Mouse (Mus musculus): ENCODE measurements at regions not wholly inside any gene's neighbourhood (a gene's known extent, or its start where the extent isn't known, plus 50 kb on each side); places are given as distances from the start of the nearest gene placed in this dataset.

DNA sequence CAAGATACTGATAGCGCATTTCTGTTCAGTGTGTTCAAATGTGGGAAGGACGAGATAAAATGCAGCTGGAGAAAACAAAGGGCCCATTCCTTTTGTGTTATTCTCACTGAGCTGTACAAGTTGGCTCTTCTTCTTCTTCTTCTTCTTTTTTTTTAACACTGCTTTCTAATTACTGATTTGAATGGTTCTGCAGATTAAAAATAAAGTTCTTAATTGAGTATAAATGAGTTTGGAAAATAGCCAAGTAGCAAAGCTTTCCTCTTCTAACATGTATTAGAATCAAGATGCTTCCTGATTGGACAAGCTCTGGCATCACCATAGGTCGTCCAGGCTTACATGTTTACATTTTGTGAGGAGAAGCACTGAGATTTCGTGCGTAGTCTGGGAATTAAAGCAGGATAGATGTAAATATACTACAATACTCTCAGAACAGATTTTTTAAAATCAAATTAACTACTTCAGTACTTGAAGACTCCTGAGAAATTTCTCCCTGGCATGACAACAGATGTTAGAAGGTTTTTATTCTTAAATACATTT lies 1254.8 kb downstream of the Pla2g4a start:
- Histone ChIP-seq H3K4me1 (ENCODE audit: control insufficient read depth, insufficient read depth, low read length) (no peaks in the 10 kb centered on the region), H3K9me3 (ENCODE audit: control insufficient read depth, low read length) (no peaks in the 10 kb centered on the region), H3K4me3 (ENCODE audit: low read depth, low read length) (no peak overlapping the region), H3K27ac (ENCODE audit: low read depth, low read length) (no peak overlapping the region), H3K9ac (ENCODE audit: low read length) (no peak overlapping the region), H3K36me3 (ENCODE audit: control insufficient read depth, insufficient read depth, low read length) (no peaks in the 10 kb centered on the region), H3K27me3 (ENCODE audit: control insufficient read depth, insufficient read depth, low read length) (no peaks in the 10 kb centered on the region), H3K4me2 (no peak overlapping the region)
- DNase-seq (ENCODE audit: low spot score, missing footprints) = peak; percentile 70
- 75% methylated on average over 5 of the region's 5 CpGs for WGBS
- no peak for ATAC-seq (ENCODE audit: low FRiP score)

DNA sequence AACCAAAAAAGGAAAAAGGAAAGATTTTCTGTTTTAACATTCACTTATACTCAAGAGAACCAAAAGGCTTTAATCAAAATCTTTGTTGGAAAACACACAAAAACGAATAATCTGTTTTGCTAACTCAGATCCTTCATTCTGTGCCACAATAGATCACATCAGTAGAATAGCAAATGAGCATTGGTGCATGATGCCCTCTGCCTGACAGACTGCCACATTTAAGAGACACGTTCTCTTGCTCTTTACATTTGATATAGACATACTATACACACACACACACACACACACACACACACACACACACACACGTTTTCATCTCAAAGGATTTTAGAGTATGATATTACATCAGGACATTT lies 1260.5 kb downstream of the Pla2g4a start:
- ATAC-seq (ENCODE audit: low FRiP score) (peak; percentile 79), DNase-seq (ENCODE audit: low spot score, missing footprints) (no peak)
- no peak overlapping the region for H3K4me2 ChIP-seq
- H3K27ac ChIP-seq (ENCODE audit: low read depth, low read length) = no peak overlapping the region
- H3K9me3 ChIP-seq (ENCODE audit: control insufficient read depth, low read length) = no peaks in the 10 kb centered on the region
- H3K9ac ChIP-seq (ENCODE audit: low read length) = no peak overlapping the region
- no peaks in the 10 kb centered on the region for H3K4me1 ChIP-seq (ENCODE audit: control insufficient read depth, insufficient read depth, low read length)
- H3K4me3 ChIP-seq (ENCODE audit: low read depth, low read length) = no peak overlapping the region
- H3K36me3 ChIP-seq (ENCODE audit: control insufficient read depth, insufficient read depth, low read length) = no peaks in the 10 kb centered on the region
- WGBS = 48% methylated on average over 3 of the region's 3 CpGs
- H3K27me3 ChIP-seq (ENCODE audit: control insufficient read depth, insufficient read depth, low read length) = no peaks in the 10 kb centered on the region

DNA sequence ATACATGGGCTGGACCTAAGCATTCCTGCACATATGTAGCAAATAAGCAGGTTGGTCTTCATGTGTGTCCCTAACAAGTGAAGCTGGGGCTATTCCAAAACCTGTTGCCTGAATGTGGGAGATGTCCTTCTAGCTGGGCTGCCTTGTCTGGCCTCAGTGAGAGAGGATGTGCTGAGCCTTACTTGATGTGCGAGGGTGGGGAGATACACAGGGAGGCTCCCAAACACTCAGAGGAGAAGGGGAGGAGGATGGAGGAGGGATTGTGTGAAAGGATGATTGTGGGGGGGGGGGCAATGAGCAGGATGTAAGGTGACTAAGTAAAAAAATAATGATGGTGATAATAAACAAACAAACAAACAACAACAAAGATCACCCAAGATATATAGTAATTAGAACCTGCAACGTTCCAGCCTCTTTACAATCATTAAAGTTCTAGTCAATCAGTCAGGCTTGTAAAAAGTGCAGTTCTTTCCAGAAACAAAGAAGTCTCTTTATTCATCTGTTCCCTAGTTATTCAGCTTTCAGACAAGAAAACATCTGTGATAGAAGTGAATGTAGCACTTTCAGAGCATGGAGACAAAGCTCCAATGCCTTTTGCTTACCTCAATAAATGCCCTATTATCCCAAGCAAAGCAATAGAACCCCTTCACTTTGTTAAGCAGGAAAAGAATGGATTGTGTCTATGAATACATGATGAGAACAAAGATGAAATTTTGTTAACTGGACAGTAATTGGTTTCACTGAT lies 1261.1 kb downstream of the Pla2g4a start:
- no peaks in the 10 kb centered on the region for H3K4me1 ChIP-seq (ENCODE audit: control insufficient read depth, insufficient read depth, low read length)
- no peak overlapping the region for H3K4me3 ChIP-seq (ENCODE audit: low read depth, low read length)
- no peaks in the 10 kb centered on the region for H3K9me3 ChIP-seq (ENCODE audit: control insufficient read depth, low read length)
- H3K27me3 ChIP-seq (ENCODE audit: control insufficient read depth, insufficient read depth, low read length) = no peaks in the 10 kb centered on the region
- ATAC-seq (ENCODE audit: low FRiP score) (peak; percentile 72), DNase-seq (ENCODE audit: low spot score, missing footprints) (no peak)
- H3K27ac ChIP-seq (ENCODE audit: low read depth, low read length) = no peak overlapping the region
- no peaks in the 10 kb centered on the region for H3K36me3 ChIP-seq (ENCODE audit: control insufficient read depth, insufficient read depth, low read length)
- H3K4me2 ChIP-seq = no peak overlapping the region
- WGBS = 54% methylated on average over 2 of the region's 2 CpGs
- H3K9ac ChIP-seq (ENCODE audit: low read length) = no peak overlapping the region

DNA sequence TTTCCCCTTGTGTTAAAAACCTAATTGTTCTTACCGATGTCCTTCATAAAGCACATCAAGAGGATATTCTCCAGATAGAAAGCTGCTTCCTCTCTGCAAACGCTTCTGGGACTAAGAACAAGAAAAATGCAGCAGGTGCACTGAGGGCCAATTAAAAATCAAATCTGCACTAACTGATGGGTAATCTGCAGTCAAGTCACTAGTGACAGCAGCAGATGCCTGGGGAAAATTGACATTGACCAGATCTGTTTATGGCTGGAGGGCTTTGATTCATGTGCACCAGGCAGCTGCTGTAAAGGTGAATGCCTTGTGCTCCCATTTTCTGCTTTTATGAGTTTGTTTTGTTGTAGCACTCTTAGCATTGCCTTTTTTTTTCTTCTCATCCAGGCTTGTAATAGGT lies 1271.0 kb downstream of the Pla2g4a start:
- ATAC-seq (ENCODE audit: low FRiP score) (peak; percentile 75), DNase-seq (ENCODE audit: low spot score, missing footprints) (no peak)
- no peaks in the 10 kb centered on the region for H3K4me1 ChIP-seq (ENCODE audit: control insufficient read depth, insufficient read depth, low read length)
- H3K9me3 ChIP-seq (ENCODE audit: control insufficient read depth, low read length) = no peaks in the 10 kb centered on the region
- H3K4me3 ChIP-seq (ENCODE audit: low read depth, low read length) = no peak overlapping the region
- H3K27me3 ChIP-seq (ENCODE audit: control insufficient read depth, insufficient read depth, low read length) = no peaks in the 10 kb centered on the region
- H3K4me2 ChIP-seq = no peak overlapping the region
- WGBS = 64% methylated on average over 2 of the region's 2 CpGs
- H3K9ac ChIP-seq (ENCODE audit: low read length) = no peak overlapping the region
- H3K27ac ChIP-seq (ENCODE audit: low read depth, low read length) = no peak overlapping the region
- H3K36me3 ChIP-seq (ENCODE audit: control insufficient read depth, insufficient read depth, low read length) = no peaks in the 10 kb centered on the region

DNA sequence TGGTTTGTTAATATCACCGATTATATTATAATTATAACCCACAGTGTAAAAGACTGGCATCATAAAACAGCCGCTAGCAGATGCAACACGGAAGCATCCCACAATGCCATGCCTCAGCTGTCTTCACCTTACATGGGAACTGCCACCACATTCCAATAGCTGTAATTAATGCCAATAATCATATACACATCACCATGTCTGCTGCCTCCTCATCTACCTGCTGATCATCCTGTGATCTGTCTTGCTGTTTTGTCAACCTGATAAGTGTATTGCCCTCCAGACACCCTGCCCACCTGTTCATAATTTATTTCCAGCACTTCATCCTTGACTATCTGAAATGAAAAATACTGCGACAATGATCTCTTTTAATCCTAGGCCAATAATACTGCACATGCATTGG lies 1271.5 kb downstream of the Pla2g4a start:
- DNase-seq (ENCODE audit: low spot score, missing footprints) (no peak), ATAC-seq (ENCODE audit: low FRiP score) (0 out of 2 replicates have a peak, but pooled peaks have one; percentile 55)
- H3K9ac ChIP-seq (ENCODE audit: low read length) = no peak overlapping the region
- H3K9me3 ChIP-seq (ENCODE audit: control insufficient read depth, low read length) = no peaks in the 10 kb centered on the region
- H3K4me3 ChIP-seq (ENCODE audit: low read depth, low read length) = no peak overlapping the region
- H3K4me1 ChIP-seq (ENCODE audit: control insufficient read depth, insufficient read depth, low read length) = no peaks in the 10 kb centered on the region
- no peak overlapping the region for H3K4me2 ChIP-seq
- no peaks in the 10 kb centered on the region for H3K36me3 ChIP-seq (ENCODE audit: control insufficient read depth, insufficient read depth, low read length)
- 91% methylated on average over 4 of the region's 4 CpGs for WGBS
- no peak overlapping the region for H3K27ac ChIP-seq (ENCODE audit: low read depth, low read length)
- H3K27me3 ChIP-seq (ENCODE audit: control insufficient read depth, insufficient read depth, low read length) = no peaks in the 10 kb centered on the region

DNA sequence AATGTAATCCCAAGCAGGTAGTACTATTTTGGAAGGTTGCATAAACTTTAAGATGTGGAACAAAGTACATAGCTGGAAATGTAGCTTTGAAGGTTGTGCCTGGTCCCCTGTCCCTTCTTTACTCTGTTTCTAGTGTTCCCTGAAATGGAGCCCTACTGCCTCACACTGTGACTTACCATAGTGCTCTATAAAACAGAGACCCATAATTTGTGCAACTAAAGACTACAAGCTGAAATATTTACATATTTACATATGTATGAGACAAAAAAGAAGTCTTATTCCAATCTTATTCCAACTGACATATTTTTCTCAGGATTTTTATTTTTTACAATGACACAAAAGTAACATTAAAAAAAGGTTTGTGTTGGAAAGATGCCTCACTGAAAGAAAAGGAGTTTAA lies 1285.6 kb downstream of the Pla2g4a start:
- H3K9ac ChIP-seq (ENCODE audit: low read length) = no peak overlapping the region
- no peak for DNase-seq (ENCODE audit: low spot score, missing footprints)
- H3K27me3 ChIP-seq (ENCODE audit: control insufficient read depth, insufficient read depth, low read length) = no peaks in the 10 kb centered on the region

DNA sequence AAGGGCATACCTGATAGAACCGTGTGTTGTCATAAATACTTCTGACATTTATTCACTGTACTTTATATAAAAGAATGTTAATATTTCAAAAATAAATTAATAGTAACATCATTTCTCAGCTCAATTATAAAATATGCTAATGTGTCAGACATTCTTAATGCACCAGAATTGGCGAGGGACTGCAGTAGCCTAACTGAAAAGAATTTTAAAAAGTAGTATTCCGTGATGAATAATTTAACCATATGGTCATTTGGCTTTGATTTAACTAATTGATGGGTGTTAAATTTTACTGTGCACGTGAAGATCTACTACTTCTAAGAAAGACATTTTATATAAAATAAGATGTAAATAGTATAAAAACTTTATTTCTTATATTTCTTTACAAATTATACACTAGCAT lies 1296.7 kb downstream of the Pla2g4a start:
- Histone ChIP-seq H3K36me3 (ENCODE audit: control insufficient read depth, insufficient read depth, low read length) (no peaks in the 10 kb centered on the region), H3K9ac (ENCODE audit: low read length) (no peak overlapping the region), H3K4me2 (no peak overlapping the region), H3K4me3 (ENCODE audit: low read depth, low read length) (no peak overlapping the region), H3K27ac (ENCODE audit: low read depth, low read length) (no peak overlapping the region), H3K4me1 (ENCODE audit: control insufficient read depth, insufficient read depth, low read length) (no peaks in the 10 kb centered on the region), H3K27me3 (ENCODE audit: control insufficient read depth, insufficient read depth, low read length) (no peaks in the 10 kb centered on the region), H3K9me3 (ENCODE audit: control insufficient read depth, low read length) (no peaks in the 10 kb centered on the region)
- ATAC-seq (ENCODE audit: low FRiP score) = no peak
- WGBS = 81% methylated on average over 4 of the region's 4 CpGs
- DNase-seq (ENCODE audit: low spot score, missing footprints) = no peak

More for the DNA sequence above, 1285.6 kb downstream of the Pla2g4a start:
- no peak for ATAC-seq (ENCODE audit: low FRiP score)
- Histone ChIP-seq H3K27ac (ENCODE audit: low read depth, low read length) (no peak overlapping the region), H3K4me2 (no peak overlapping the region), H3K9me3 (ENCODE audit: control insufficient read depth, low read length) (no peaks in the 10 kb centered on the region), H3K4me3 (ENCODE audit: low read depth, low read length) (no peak overlapping the region), H3K36me3 (ENCODE audit: control insufficient read depth, insufficient read depth, low read length) (no peaks in the 10 kb centered on the region), H3K4me1 (ENCODE audit: control insufficient read depth, insufficient read depth, low read length) (no peaks in the 10 kb centered on the region)

DNA sequence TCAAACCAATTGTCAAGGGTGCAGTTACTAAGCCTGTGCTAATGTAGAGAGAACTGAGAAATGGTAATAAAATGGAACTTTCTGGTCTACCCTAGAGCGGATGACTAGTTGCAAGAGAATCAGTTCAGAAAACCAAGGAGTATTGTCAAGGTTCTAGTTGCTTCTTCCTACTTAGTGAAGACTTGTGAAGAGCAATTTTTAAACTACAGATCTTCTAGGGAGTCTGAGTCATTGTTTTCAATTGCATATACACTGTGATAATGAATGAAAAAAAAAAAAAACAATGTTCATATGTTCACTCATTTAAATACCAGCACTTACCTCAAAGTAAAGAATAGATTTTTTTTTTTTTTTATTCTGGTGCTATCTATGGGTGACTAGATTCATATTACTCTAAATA lies 1304.1 kb downstream of the Pla2g4a start:
- ATAC-seq (ENCODE audit: low FRiP score) (no peak), DNase-seq (ENCODE audit: low spot score, missing footprints) (no peak)
- 100% methylated on average over 1 of the region's 1 CpGs for WGBS
- H3K27ac ChIP-seq (ENCODE audit: low read depth, low read length) = no peak overlapping the region
- no peaks in the 10 kb centered on the region for H3K9me3 ChIP-seq (ENCODE audit: control insufficient read depth, low read length)
- H3K4me3 ChIP-seq (ENCODE audit: low read depth, low read length) = no peak overlapping the region
- no peak overlapping the region for H3K4me2 ChIP-seq
- H3K4me1 ChIP-seq (ENCODE audit: control insufficient read depth, insufficient read depth, low read length) = no peaks in the 10 kb centered on the region
- H3K9ac ChIP-seq (ENCODE audit: low read length) = no peak overlapping the region
- no peaks in the 10 kb centered on the region for H3K36me3 ChIP-seq (ENCODE audit: control insufficient read depth, insufficient read depth, low read length)
- H3K27me3 ChIP-seq (ENCODE audit: control insufficient read depth, insufficient read depth, low read length) = no peaks in the 10 kb centered on the region

All from midbrain, embryonic 11.5 days (tissue).